Mouse (Mus musculus): ENCODE results near the gene Slc23a3. TPM values are rescaled to one million over a fixed set of nuclear protein-coding genes. Genes with fewer than 3 reads are reported as not detected.

Gene Slc23a3
- polyA plus RNA-seq, 1 experiment from 2014 or later: not detected

GRCm38 (mm10) chr1:75160256-75160617 is 26.5 kb upstream of the Slc23a3 start:
- H3K36me3 ChIP-seq (ENCODE audit: control insufficient read depth, insufficient read depth): no peaks in the 10 kb centered on the region
- 71% methylated on average over 4 of the region's 4 CpGs for WGBS

GRCm38 (mm10) chr1:75159540-75160255 is 26.0 kb upstream of the Slc23a3 start:
- no peak overlapping the region for H3K4me3 ChIP-seq (replicated peaks; ENCODE audit: low read length)
- H3K27me3 ChIP-seq (replicated peaks; ENCODE audit: control insufficient read depth, insufficient read depth, low read length): no peaks in the 10 kb centered on the region
- 68% methylated on average over 5 of the region's 5 CpGs for WGBS
- no peaks in the 10 kb centered on the region for H3K36me3 ChIP-seq (ENCODE audit: control insufficient read depth, insufficient read depth)
- no peak overlapping the region for H3K9ac ChIP-seq (replicated peaks; ENCODE audit: low read depth, low read length)
- no peak for ATAC-seq
- H3K4me1 ChIP-seq (replicated peaks; ENCODE audit: control insufficient read depth, insufficient read depth, low read length): no peaks in the 10 kb centered on the region
- no peaks in the 10 kb centered on the region for H3K9me3 ChIP-seq (ENCODE audit: control insufficient read depth, low read length)
- no peak overlapping the region for H3K4me2 ChIP-seq (ENCODE audit: low read length)
- H3K27ac ChIP-seq (ENCODE audit: low read length): no peak overlapping the region

More at GRCm38 (mm10) chr1:75160256-75160617, 26.5 kb upstream of the Slc23a3 start:
- H3K4me2 ChIP-seq (ENCODE audit: low read length): no peak overlapping the region
- H3K27ac ChIP-seq (ENCODE audit: low read length): no peak overlapping the region
- ATAC-seq: no peak
- H3K27me3 ChIP-seq (replicated peaks; ENCODE audit: control insufficient read depth, insufficient read depth, low read length): no peaks in the 10 kb centered on the region
- H3K4me3 ChIP-seq (replicated peaks; ENCODE audit: low read length): no peak overlapping the region
- no peak overlapping the region for H3K9ac ChIP-seq (replicated peaks; ENCODE audit: low read depth, low read length)
- H3K9me3 ChIP-seq (ENCODE audit: control insufficient read depth, low read length): no peaks in the 10 kb centered on the region
- no peaks in the 10 kb centered on the region for H3K4me1 ChIP-seq (replicated peaks; ENCODE audit: control insufficient read depth, insufficient read depth, low read length)

GRCm38 (mm10) chr1:75158990-75159389 is 25.3 kb upstream of the Slc23a3 start:
- H3K4me3 ChIP-seq (replicated peaks; ENCODE audit: low read length): no peak overlapping the region
- H3K27me3 ChIP-seq (replicated peaks; ENCODE audit: control insufficient read depth, insufficient read depth, low read length): no peaks in the 10 kb centered on the region
- no peaks in the 10 kb centered on the region for H3K9me3 ChIP-seq (ENCODE audit: control insufficient read depth, low read length)
- H3K27ac ChIP-seq (ENCODE audit: low read length): no peak overlapping the region
- ATAC-seq: no peak
- H3K9ac ChIP-seq (replicated peaks; ENCODE audit: low read depth, low read length): no peak overlapping the region
- H3K4me2 ChIP-seq (ENCODE audit: low read length): no peak overlapping the region
- H3K4me1 ChIP-seq (replicated peaks; ENCODE audit: control insufficient read depth, insufficient read depth, low read length): no peaks in the 10 kb centered on the region
- H3K36me3 ChIP-seq (ENCODE audit: control insufficient read depth, insufficient read depth): no peaks in the 10 kb centered on the region

GRCm38 (mm10) chr1:75155837-75156236 is 22.1 kb upstream of the Slc23a3 start:
- Histone ChIP-seq H3K4me1 (replicated peaks; ENCODE audit: control insufficient read depth, insufficient read depth, low read length) (no peaks in the 10 kb centered on the region), H3K9ac (replicated peaks; ENCODE audit: low read depth, low read length) (no peak overlapping the region), H3K4me3 (replicated peaks; ENCODE audit: low read length) (no peak overlapping the region), H3K9me3 (ENCODE audit: control insufficient read depth, low read length) (no peaks in the 10 kb centered on the region), H3K36me3 (ENCODE audit: control insufficient read depth, insufficient read depth) (no peaks in the 10 kb centered on the region), H3K27me3 (replicated peaks; ENCODE audit: control insufficient read depth, insufficient read depth, low read length) (no peaks in the 10 kb centered on the region), H3K4me2 (ENCODE audit: low read length) (no peak overlapping the region), H3K27ac (ENCODE audit: low read length) (no peak overlapping the region)
- no peak for ATAC-seq
- WGBS: 66% methylated on average over 3 of the region's 3 CpGs

- Histone ChIP-seq H3K27me3 (replicated peaks; ENCODE audit: control insufficient read depth, insufficient read depth, low read length) (no peaks in the 10 kb centered on the region), H3K27ac (ENCODE audit: low read length) (no peak overlapping the region), H3K4me3 (replicated peaks; ENCODE audit: low read length) (no peak overlapping the region), H3K9ac (replicated peaks; ENCODE audit: low read depth, low read length) (no peak overlapping the region), H3K36me3 (ENCODE audit: control insufficient read depth, insufficient read depth) (peaks cover 27% of the 10 kb centered on the region), H3K4me1 (replicated peaks; ENCODE audit: control insufficient read depth, insufficient read depth, low read length) (peaks cover 8% of the 10 kb centered on the region), H3K9me3 (ENCODE audit: control insufficient read depth, low read length) (no peaks in the 10 kb centered on the region), H3K4me2 (ENCODE audit: low read length) (no peak overlapping the region)
- no peak for ATAC-seq
- 91% methylated on average over 4 of the region's 4 CpGs for WGBS
Observed at GRCm38 (mm10) chr1:75148727-75149126, 15.0 kb upstream of the Slc23a3 start.

GRCm38 (mm10) chr1:75147411-75148135 is 13.9 kb upstream of the Slc23a3 start:
- Histone ChIP-seq H3K36me3 (ENCODE audit: control insufficient read depth, insufficient read depth) (peaks cover 27% of the 10 kb centered on the region), H3K4me1 (replicated peaks; ENCODE audit: control insufficient read depth, insufficient read depth, low read length) (peaks cover 10% of the 10 kb centered on the region), H3K9ac (replicated peaks; ENCODE audit: low read depth, low read length) (no peak overlapping the region), H3K4me3 (replicated peaks; ENCODE audit: low read length) (no peak overlapping the region), H3K27ac (ENCODE audit: low read length) (no peak overlapping the region), H3K4me2 (ENCODE audit: low read length) (no peak overlapping the region), H3K27me3 (replicated peaks; ENCODE audit: control insufficient read depth, insufficient read depth, low read length) (no peaks in the 10 kb centered on the region), H3K9me3 (ENCODE audit: control insufficient read depth, low read length) (no peaks in the 10 kb centered on the region)
- WGBS: 86% methylated on average over 7 of the region's 7 CpGs
- no peak for ATAC-seq

GRCm38 (mm10) chr1:75145589-75145988 is 11.9 kb upstream of the Slc23a3 start:
- Histone ChIP-seq H3K36me3 (ENCODE audit: control insufficient read depth, insufficient read depth) (peaks cover 27% of the 10 kb centered on the region), H3K27me3 (replicated peaks; ENCODE audit: control insufficient read depth, insufficient read depth, low read length) (no peaks in the 10 kb centered on the region), H3K27ac (ENCODE audit: low read length) (no peak overlapping the region), H3K4me1 (replicated peaks; ENCODE audit: control insufficient read depth, insufficient read depth, low read length) (peaks cover 16% of the 10 kb centered on the region), H3K4me2 (ENCODE audit: low read length) (no peak overlapping the region), H3K9me3 (ENCODE audit: control insufficient read depth, low read length) (no peaks in the 10 kb centered on the region), H3K9ac (replicated peaks; ENCODE audit: low read depth, low read length) (no peak overlapping the region), H3K4me3 (replicated peaks; ENCODE audit: low read length) (no peak overlapping the region)
- ATAC-seq: no peak
- 87% methylated on average over 3 of the region's 3 CpGs for WGBS

GRCm38 (mm10) chr1:75142301-75143261 is 8.9 kb upstream of the Slc23a3 start, which contains the start of the genes Cnppd1 and Retreg2:
Cnppd1 (minus strand) TSS chr1:75142711.
Retreg2 (plus strand) TSS chr1:75142778.
- Histone ChIP-seq H3K4me3 (replicated peaks; ENCODE audit: low read length) (peak within 1 kb of the TSS; percentile 92), H3K9ac (replicated peaks; ENCODE audit: low read depth, low read length) (peak within 1 kb of the TSS; percentile 96), H3K4me2 (ENCODE audit: low read length) (peak within 1 kb of the TSS; percentile 89), H3K9me3 (ENCODE audit: control insufficient read depth, low read length) (no peaks in the 10 kb centered on the region), H3K4me1 (replicated peaks; ENCODE audit: control insufficient read depth, insufficient read depth, low read length) (peaks cover 23% of the 10 kb centered on the region), H3K36me3 (ENCODE audit: control insufficient read depth, insufficient read depth) (peaks cover 20% of the 10 kb centered on the region), H3K27me3 (replicated peaks; ENCODE audit: control insufficient read depth, insufficient read depth, low read length) (no peaks in the 10 kb centered on the region), H3K27ac (ENCODE audit: low read length) (peak within 1 kb of the TSS; percentile 96)
- under 1% methylated on average over 89 of the region's 91 CpGs for WGBS
- peak; percentile 90 for ATAC-seq

Data from forebrain, embryonic 16.5 days (tissue).